Mouse (Mus musculus): ENCODE data around the gene Rom1.
A peak's percentile ranks its signal among the peaks of the same experiment; 100 is the strongest.

DNA sequence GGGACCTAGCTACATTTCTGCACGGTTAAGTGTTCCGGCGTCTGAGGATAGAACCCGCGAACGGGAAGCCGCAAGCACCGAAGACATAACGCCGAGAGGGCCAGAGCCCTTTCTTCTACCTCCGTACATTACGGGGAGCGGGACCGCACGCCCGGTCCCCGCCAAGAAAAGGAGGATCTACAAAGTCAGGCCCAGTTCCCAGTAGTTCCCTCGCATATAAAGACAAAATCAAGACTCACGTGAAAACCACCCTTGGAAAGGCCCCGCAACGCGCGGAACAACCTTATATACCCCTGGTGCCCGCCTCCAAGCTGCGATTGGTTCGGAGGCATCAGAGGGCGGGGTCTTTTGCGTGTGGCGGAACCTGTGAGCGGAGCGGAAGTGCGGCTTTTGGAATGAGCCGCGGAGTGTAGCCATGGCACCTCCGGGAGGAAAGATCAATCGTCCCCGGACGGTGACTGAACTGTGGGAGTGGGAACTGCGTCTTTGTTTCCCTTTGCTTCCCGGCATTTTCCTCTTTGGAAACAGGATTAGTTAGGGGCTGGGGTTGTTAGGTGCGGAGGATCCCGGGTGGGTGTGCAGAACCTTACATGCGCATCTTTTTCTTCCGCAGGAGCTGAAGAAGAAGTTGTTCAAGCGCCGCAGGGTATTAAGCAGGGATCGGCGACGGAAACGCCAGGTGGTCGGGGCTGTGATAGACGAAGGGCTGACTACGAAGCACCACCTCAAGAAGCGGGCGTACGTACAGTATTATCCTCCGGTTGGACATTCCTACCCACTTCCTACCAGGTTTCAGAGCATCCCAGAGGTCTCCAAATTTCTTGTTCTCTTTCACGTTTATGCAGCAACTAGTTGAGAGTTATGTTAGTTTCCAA lies 40.4 kb downstream of the Rom1 start, which contains the start of the genes 1810009A15Rik and Gm49416:
- TF ChIP-seq CTCF (IDR thresholded peaks at IDR 0.05; ENCODE audit: control insufficient read depth, insufficient read depth, insufficient read length), result no peak
- TF ChIP-seq CEBPB (IDR thresholded peaks at IDR 0.05; ENCODE audit: low read depth), result no peak
- no peak for TF ChIP-seq MYOD1 (IDR thresholded peaks at IDR 0.05; ENCODE audit: control insufficient read depth, insufficient read length, low read depth)
- TF ChIP-seq MAX (IDR thresholded peaks at IDR 0.05), result peak; percentile 87
